In genomic region chr2:102463587-102464341, GRCm38 (mm10) we compare ENCODE assay signal across 9 mouse cellular contexts. TPM values are rescaled to one million over a fixed set of nuclear protein-coding genes. Genes with fewer than 3 reads are reported as not detected.
DNase-seq lines count a peak whose midpoint lies in the region; ATAC-seq lines count a peak whose summit lies in the region.
"Had no signal": no experiment of that assay in that cellular context is flagged by ENCODE, and none has a peak within 500 bp of the region (broad histone marks: within the 10 kb centered on the region; RNA-seq: fewer than 3 reads in every experiment).

No protein-coding gene starts in this region.

- no peak overlapping the region for H3K9ac ChIP-seq in midbrain, embryonic 13.5 days (replicated peaks)

- peak; percentile 78 for DNase-seq in urinary bladder, postnatal 14 days (ENCODE audit: low spot score)
- DNase-seq in urinary bladder, adult 2 months (ENCODE audit: low spot score) = no peak
- peak; percentile 43 to 56 for DNase-seq in gastrocnemius, adult 8-10 months (ENCODE audit: low spot score in 2 of 2)
- peak; percentile 66 to 78 for DNase-seq in kidney, postnatal 4 days
- DNase-seq in testis, postnatal 10 days (ENCODE audit: low spot score) = peak; percentile 49
- DNase-seq in retina, embryonic 14.5 days (ENCODE audit: low spot score) = no peak

- no peaks in the 10 kb centered on the region for H3K9me3 ChIP-seq in midbrain, embryonic 13.5 days

- no peaks in the 10 kb centered on the region for H3K36me3 ChIP-seq in midbrain, embryonic 13.5 days

- 63% methylated on average over 12 of the region's 12 CpGs for WGBS in midbrain, embryonic 13.5 days

- no peak overlapping the region for H3K4me2 ChIP-seq in midbrain, embryonic 13.5 days (replicated peaks)

- no peaks in the 10 kb centered on the region for H3K4me1 ChIP-seq in midbrain, embryonic 13.5 days (replicated peaks)

- peak overlapping the region; percentile 54; the same call in 1 of the 2 replicates for H3K27ac ChIP-seq in midbrain, embryonic 13.5 days
- H3K27ac ChIP-seq: macrophage had no signal

- H3K4me3 ChIP-seq in midbrain, embryonic 13.5 days (replicated peaks) = no peak overlapping the region

- ATAC-seq in midbrain, embryonic 13.5 days = peak; percentile 11; the same call in 1 of the 2 replicates
- ATAC-seq in activated CD4-positive, CD25-positive, alpha-beta regulatory T cell, adult 4 months = no peak

- H3K27me3 ChIP-seq in midbrain, embryonic 13.5 days = no peaks in the 10 kb centered on the region

RNA-seq across cellular contexts. Expression of gene Fjx1, which starts 11.5 kb away (rescaled TPM):
- 5.7 and 6.6 TPM in 2 replicates for polyA plus RNA-seq in urinary bladder, adult 2 months (2012; rRNA removed)
- under 1 TPM; 0.07 to 0.63 (median 0.42) TPM for total RNA-seq in gastrocnemius, adult 8-10 months (2022)
- polyA plus RNA-seq in midbrain, embryonic 13.5 days (2015; fragmentation: Nextera tagmentation; extraction: Ambion mirVana) = 25.2 and 36.7 TPM in 2 replicates
- not detected for polyA plus RNA-seq in activated CD4-positive, CD25-positive, alpha-beta regulatory T cell, adult 4 months (2017; shearing (Covaris generic))
- polyA plus RNA-seq: macrophage had no signal

RNA-seq across cellular contexts. Expression of gene Trim44, which starts 56.1 kb away (rescaled TPM):
- polyA plus RNA-seq in urinary bladder, adult 2 months (2012; rRNA removed) = 47.0 and 50.1 TPM in 2 replicates
- total RNA-seq in gastrocnemius, adult 8-10 months (2022) = 10 to 100 TPM; 11.9 to 16.5 (median 14.8) TPM
- polyA plus RNA-seq in midbrain, embryonic 13.5 days (2015; fragmentation: Nextera tagmentation; extraction: Ambion mirVana) = 45.6 and 49.7 TPM in 2 replicates
- 1 to 10 TPM; 5.7 to 6.8 TPM for polyA plus RNA-seq in activated CD4-positive, CD25-positive, alpha-beta regulatory T cell, adult 4 months (2017; shearing (Covaris generic))

Comparison
In these comparisons a context has a peak if more than half of its experiments do, and no peak if none do; other contexts are left out.
1. DNase-seq: peak in urinary bladder, postnatal 14 days (single experiment), gastrocnemius, adult 8-10 months (2 of 2), kidney, postnatal 4 days (2 of 2) and testis, postnatal 10 days (single experiment); none in urinary bladder, adult 2 months (single experiment) and retina, embryonic 14.5 days (single experiment).